Mouse (Mus musculus): ENCODE measurements at regions not wholly inside any gene's neighbourhood (a gene's known extent, or its start where the extent isn't known, plus 50 kb on each side); places are given as distances from the start of the nearest gene placed in this dataset.

- no peak overlapping the region for H3K4me3 ChIP-seq (ENCODE audit: low read depth, low read length)
These were observed 203.5 kb downstream of the Rps15a start for GRCm38 (mm10) chr7:117912453-117912852.

GRCm38 (mm10) chr7:117911062-117911461 lies 204.9 kb downstream of the Rps15a start:
- ATAC-seq = no peak
- Histone ChIP-seq H3K4me3 (ENCODE audit: low read depth, low read length) (no peak overlapping the region), H3K9ac (ENCODE audit: low read length) (no peak overlapping the region), H3K36me3 (ENCODE audit: control insufficient read depth, insufficient read depth, low read length) (no peaks in the 10 kb centered on the region), H3K27ac (ENCODE audit: low read depth, low read length) (no peak overlapping the region), H3K4me2 (ENCODE audit: low read length) (no peak overlapping the region), H3K4me1 (ENCODE audit: control insufficient read depth, insufficient read depth, low read length) (no peaks in the 10 kb centered on the region), H3K27me3 (replicated peaks; ENCODE audit: control insufficient read depth, insufficient read depth, low read length) (no peaks in the 10 kb centered on the region), H3K9me3 (replicated peaks; ENCODE audit: control insufficient read depth, low read length) (no peaks in the 10 kb centered on the region)
- no peak for DNase-seq (ENCODE audit: low spot score)
- 91% methylated on average over 3 of the region's 3 CpGs for WGBS

More at GRCm38 (mm10) chr7:117912453-117912852, 203.5 kb downstream of the Rps15a start:
- no peaks in the 10 kb centered on the region for H3K27me3 ChIP-seq (replicated peaks; ENCODE audit: control insufficient read depth, insufficient read depth, low read length)
- H3K4me2 ChIP-seq (ENCODE audit: low read length) = no peak overlapping the region
- no peaks in the 10 kb centered on the region for H3K36me3 ChIP-seq (ENCODE audit: control insufficient read depth, insufficient read depth, low read length)
- 89% methylated on average over 3 of the region's 3 CpGs for WGBS
- DNase-seq (ENCODE audit: low spot score) (no peak), ATAC-seq (no peak)
- H3K27ac ChIP-seq (ENCODE audit: low read depth, low read length) = no peak overlapping the region
- no peak overlapping the region for H3K9ac ChIP-seq (ENCODE audit: low read length)
- H3K4me1 ChIP-seq (ENCODE audit: control insufficient read depth, insufficient read depth, low read length) = no peaks in the 10 kb centered on the region
- H3K9me3 ChIP-seq (replicated peaks; ENCODE audit: control insufficient read depth, low read length) = no peaks in the 10 kb centered on the region

GRCm38 (mm10) chr7:117896528-117896927 lies 219.5 kb downstream of the Rps15a start:
- Histone ChIP-seq H3K4me2 (ENCODE audit: low read length) (no peak overlapping the region), H3K9me3 (replicated peaks; ENCODE audit: control insufficient read depth, low read length) (no peaks in the 10 kb centered on the region), H3K4me3 (ENCODE audit: low read depth, low read length) (no peak overlapping the region), H3K4me1 (ENCODE audit: control insufficient read depth, insufficient read depth, low read length) (no peaks in the 10 kb centered on the region), H3K27ac (ENCODE audit: low read depth, low read length) (no peak overlapping the region), H3K9ac (ENCODE audit: low read length) (no peak overlapping the region), H3K27me3 (replicated peaks; ENCODE audit: control insufficient read depth, insufficient read depth, low read length) (no peaks in the 10 kb centered on the region), H3K36me3 (ENCODE audit: control insufficient read depth, insufficient read depth, low read length) (no peaks in the 10 kb centered on the region)
- peak; percentile 37 for DNase-seq (ENCODE audit: low spot score)
- ATAC-seq = no peak
- 88% methylated on average over 2 of the region's 2 CpGs for WGBS

- H3K9ac ChIP-seq (ENCODE audit: low read length) = no peak overlapping the region
- H3K27me3 ChIP-seq (replicated peaks; ENCODE audit: control insufficient read depth, insufficient read depth, low read length) = no peaks in the 10 kb centered on the region
- no peak overlapping the region for H3K27ac ChIP-seq (ENCODE audit: low read depth, low read length)
- no peaks in the 10 kb centered on the region for H3K36me3 ChIP-seq (ENCODE audit: control insufficient read depth, insufficient read depth, low read length)
- ATAC-seq (no peak), DNase-seq (ENCODE audit: low spot score) (peak; percentile 39)
- H3K4me1 ChIP-seq (ENCODE audit: control insufficient read depth, insufficient read depth, low read length) = no peaks in the 10 kb centered on the region
- no peak overlapping the region for H3K4me2 ChIP-seq (ENCODE audit: low read length)
- H3K4me3 ChIP-seq (ENCODE audit: low read depth, low read length) = no peak overlapping the region
- WGBS = 76% methylated on average over 6 of the region's 6 CpGs
- no peaks in the 10 kb centered on the region for H3K9me3 ChIP-seq (replicated peaks; ENCODE audit: control insufficient read depth, low read length)
These were observed 228.7 kb downstream of the Rps15a start for GRCm38 (mm10) chr7:117887288-117887687.

- DNase-seq (ENCODE audit: low spot score) = peak; percentile 92
- 3% methylated on average over 13 of the region's 13 CpGs for WGBS
- no peaks in the 10 kb centered on the region for H3K27me3 ChIP-seq (replicated peaks; ENCODE audit: control insufficient read depth, insufficient read depth, low read length)
- no peaks in the 10 kb centered on the region for H3K9me3 ChIP-seq (replicated peaks; ENCODE audit: control insufficient read depth, low read length)
- H3K27ac ChIP-seq (ENCODE audit: low read depth, low read length) = no peak overlapping the region
- no peak overlapping the region for H3K4me2 ChIP-seq (ENCODE audit: low read length)
- H3K9ac ChIP-seq (ENCODE audit: low read length) = no peak overlapping the region
- no peaks in the 10 kb centered on the region for H3K36me3 ChIP-seq (ENCODE audit: control insufficient read depth, insufficient read depth, low read length)
- no peaks in the 10 kb centered on the region; the same call in 1 of the 2 replicates for H3K4me1 ChIP-seq (ENCODE audit: control insufficient read depth, insufficient read depth, low read length)
- no peak overlapping the region for H3K4me3 ChIP-seq (ENCODE audit: low read depth, low read length)
- ATAC-seq = peak; percentile 76
These were observed 233.2 kb downstream of the Rps15a start for GRCm38 (mm10) chr7:117882803-117883202.

- Histone ChIP-seq H3K4me1 (ENCODE audit: control insufficient read depth, insufficient read depth, low read length) (no peaks in the 10 kb centered on the region; the same call in 1 of the 2 replicates), H3K4me2 (ENCODE audit: low read length) (no peak overlapping the region), H3K4me3 (ENCODE audit: low read depth, low read length) (no peak overlapping the region), H3K27me3 (replicated peaks; ENCODE audit: control insufficient read depth, insufficient read depth, low read length) (no peaks in the 10 kb centered on the region), H3K36me3 (ENCODE audit: control insufficient read depth, insufficient read depth, low read length) (no peaks in the 10 kb centered on the region), H3K9me3 (replicated peaks; ENCODE audit: control insufficient read depth, low read length) (no peaks in the 10 kb centered on the region), H3K27ac (ENCODE audit: low read depth, low read length) (no peak overlapping the region), H3K9ac (ENCODE audit: low read length) (no peak overlapping the region)
- DNase-seq (ENCODE audit: low spot score) (peak; percentile 58), ATAC-seq (no peak)
- WGBS = 65% methylated on average over 7 of the region's 7 CpGs
These were observed 237.1 kb downstream of the Rps15a start for GRCm38 (mm10) chr7:117878903-117879302.

GRCm38 (mm10) chr7:117875241-117875640 lies 240.7 kb downstream of the Rps15a start:
- WGBS = 60% methylated on average over 2 of the region's 2 CpGs
- Histone ChIP-seq H3K4me3 (ENCODE audit: low read depth, low read length) (no peak overlapping the region), H3K27me3 (replicated peaks; ENCODE audit: control insufficient read depth, insufficient read depth, low read length) (no peaks in the 10 kb centered on the region), H3K9me3 (replicated peaks; ENCODE audit: control insufficient read depth, low read length) (no peaks in the 10 kb centered on the region), H3K4me2 (ENCODE audit: low read length) (no peak overlapping the region), H3K27ac (ENCODE audit: low read depth, low read length) (no peak overlapping the region), H3K4me1 (ENCODE audit: control insufficient read depth, insufficient read depth, low read length) (no peaks in the 10 kb centered on the region; the same call in 1 of the 2 replicates), H3K9ac (ENCODE audit: low read length) (no peak overlapping the region), H3K36me3 (ENCODE audit: control insufficient read depth, insufficient read depth, low read length) (no peaks in the 10 kb centered on the region)
- ATAC-seq = no peak
- DNase-seq (ENCODE audit: low spot score) = peak; percentile 38

GRCm38 (mm10) chr7:117859419-117859818 lies 256.6 kb downstream of the Rps15a start:
- WGBS = 63% methylated on average over 6 of the region's 6 CpGs
- ATAC-seq = no peak
- H3K9ac ChIP-seq (ENCODE audit: low read length) = no peak overlapping the region
- no peaks in the 10 kb centered on the region for H3K4me1 ChIP-seq (ENCODE audit: control insufficient read depth, insufficient read depth, low read length)
- DNase-seq (ENCODE audit: low spot score) = no peak
- H3K4me2 ChIP-seq (ENCODE audit: low read length) = no peak overlapping the region
- no peak overlapping the region for H3K4me3 ChIP-seq (ENCODE audit: low read depth, low read length)
- no peak overlapping the region for H3K27ac ChIP-seq (ENCODE audit: low read depth, low read length)
- H3K36me3 ChIP-seq (ENCODE audit: control insufficient read depth, insufficient read depth, low read length) = no peaks in the 10 kb centered on the region
- H3K9me3 ChIP-seq (replicated peaks; ENCODE audit: control insufficient read depth, low read length) = no peaks in the 10 kb centered on the region
- H3K27me3 ChIP-seq (replicated peaks; ENCODE audit: control insufficient read depth, insufficient read depth, low read length) = no peaks in the 10 kb centered on the region

GRCm38 (mm10) chr7:117855955-117856354 lies 260.0 kb downstream of the Rps15a start:
- H3K4me2 ChIP-seq (ENCODE audit: low read length) = no peak overlapping the region
- no peak for DNase-seq (ENCODE audit: low spot score)
- WGBS = 88% methylated on average over 5 of the region's 5 CpGs
- no peaks in the 10 kb centered on the region for H3K27me3 ChIP-seq (replicated peaks; ENCODE audit: control insufficient read depth, insufficient read depth, low read length)
- no peak overlapping the region for H3K9ac ChIP-seq (ENCODE audit: low read length)
- no peak overlapping the region for H3K4me3 ChIP-seq (ENCODE audit: low read depth, low read length)
- H3K4me1 ChIP-seq (ENCODE audit: control insufficient read depth, insufficient read depth, low read length) = no peaks in the 10 kb centered on the region
- no peak for ATAC-seq
- H3K27ac ChIP-seq (ENCODE audit: low read depth, low read length) = no peak overlapping the region
- no peaks in the 10 kb centered on the region for H3K9me3 ChIP-seq (replicated peaks; ENCODE audit: control insufficient read depth, low read length)
- H3K36me3 ChIP-seq (ENCODE audit: control insufficient read depth, insufficient read depth, low read length) = no peaks in the 10 kb centered on the region
